Mouse (Mus musculus) brain, embryonic 14.5 days (tissue): Measurements from ENCODE around the gene Macrod2.

Experiments used
- CTCF ChIP-seq: fragments of 200-500 bp; IDR thresholded peaks from 2 replicates; pipeline ENCODE4 v1.5.1; 2012; ENCODE audit warnings: inconsistent platforms, mild to moderate bottlenecking, moderate library complexity, borderline replicate concordance; ENCODE audit not compliant: insufficient read depth, insufficient read length; ENCODE audit errors: extremely low read depth
- POLR2A ChIP-seq: fragments of 200-500 bp; IDR thresholded peaks from 2 replicates; pipeline ENCODE4 v1.6.1; 2012; ENCODE audit warnings: mild to moderate bottlenecking, inconsistent platforms, borderline replicate concordance; ENCODE audit not compliant: poor library complexity, insufficient read depth, insufficient read length, severe bottlenecking; ENCODE audit errors: extremely low read depth

DNA sequence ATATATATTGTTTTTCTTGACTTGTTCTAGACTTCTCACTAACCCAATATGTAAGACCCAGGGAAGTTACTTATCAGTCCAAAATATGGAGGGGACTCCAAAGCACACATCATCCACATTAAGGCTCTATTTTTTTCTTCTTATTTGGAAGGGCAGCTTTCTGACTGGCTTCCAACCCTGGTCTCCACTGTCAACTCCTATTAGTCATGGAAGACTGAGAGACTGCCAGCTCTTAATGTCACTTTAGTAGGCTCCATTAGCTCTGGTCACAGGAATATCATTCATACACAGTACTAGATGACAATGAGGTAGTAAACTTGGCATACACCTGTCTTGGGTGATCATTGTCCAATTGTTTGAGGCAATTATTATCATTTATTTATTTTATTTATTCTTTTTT is 1631.6 kb downstream of the Macrod2 start:
- TF ChIP-seq POLR2A (no peak), CTCF (no peak)
